Mouse (Mus musculus) heart, embryonic 14.5 days (tissue): ENCODE data around the gene Nebl. TPM values are rescaled to one million over a fixed set of nuclear protein-coding genes. Genes with fewer than 3 reads are reported as not detected.

Experiments used
- ATAC-seq: fragments of 200-750 bp; cut with Nextera tagmentation; 2 replicates; pipeline ENCODE4 v1.8.0; 2017; ENCODE audit warnings: low read depth, moderate TSS enrichment; ENCODE audit not compliant: insufficient number of reproducible peaks, insufficient read depth, low FRiP score
- H3K27ac ChIP-seq, 2 experiments: fragments of 200-500 bp in 1 of 2; fragments of 300-500 bp in 1 of 2; sonication (generic) in 1 of 2; replicated peaks in 1 of 2; 2 replicates each; pipeline ENCODE4 v1.5.1; 2012 to 2014; ENCODE audit warnings: low read depth in 2 of 2, low read length in 2 of 2, control low read depth in 1 of 2, mild to moderate bottlenecking in 1 of 2, mixed read lengths in 1 of 2; ENCODE audit not compliant: control insufficient read depth in 1 of 2, insufficient read depth in 1 of 2
- H3K27me3 ChIP-seq: fragments of 300-500 bp; sonication (generic); 2 replicates; pipeline ENCODE4 v1.6.1; 2014; ENCODE audit warnings: mild to moderate bottlenecking, low read length, control low read depth; ENCODE audit not compliant: control insufficient read depth, insufficient read depth
- H3K36me3 ChIP-seq: fragments of 300-500 bp; sonication (generic); 2 replicates; pipeline ENCODE4 v1.6.1; 2014; ENCODE audit warnings: mild to moderate bottlenecking, control low read depth, low read length, mixed read lengths; ENCODE audit not compliant: control insufficient read depth, insufficient read depth
- H3K4me1 ChIP-seq, 2 experiments: fragments of 200-500 bp in 1 of 2; fragments of 300-500 bp in 1 of 2; sonication (generic) in 1 of 2; 2 replicates each; pipeline ENCODE4 v1.6.1; 2012 to 2014; ENCODE audit warnings: low read length in 2 of 2, control low read depth in 1 of 2, mixed read lengths in 1 of 2; ENCODE audit not compliant: control insufficient read depth in 2 of 2, insufficient read depth in 2 of 2
- H3K4me2 ChIP-seq: fragments of 300-500 bp; sonication (generic); 2 replicates; pipeline ENCODE4 v1.6.1; 2014; ENCODE audit warnings: mild to moderate bottlenecking, low read length
- H3K4me3 ChIP-seq, 2 experiments: fragments of 200-500 bp in 1 of 2; fragments of 300-500 bp in 1 of 2; sonication (generic) in 1 of 2; 2 replicates each; pipeline ENCODE4 v1.5.1; 2012 to 2014; ENCODE audit warnings: low read length in 2 of 2, mild to moderate bottlenecking in 2 of 2, control low read depth in 1 of 2, low read depth in 1 of 2, moderate library complexity in 1 of 2; ENCODE audit not compliant: control insufficient read depth in 1 of 2, insufficient read depth in 1 of 2
- H3K9ac ChIP-seq: fragments of 300-500 bp; sonication (generic); 2 replicates; pipeline ENCODE4 v1.6.1; 2014; ENCODE audit warnings: mild to moderate bottlenecking, low read length
- H3K9me3 ChIP-seq: fragments of 300-500 bp; sonication (generic); 2 replicates; pipeline ENCODE4 v1.6.1; 2016; ENCODE audit warnings: low read length, control low read depth; ENCODE audit not compliant: control insufficient read depth
- WGBS: fragments of 180-500 bp; shearing (Covaris S2); extraction: QIAGEN DNeasy Blood & Tissue Kit; methylation state at CpG from one replicate; pipeline ENCODE4 v1.1.7; 2014; 5-methylcytosine and 5-hydroxymethylcytosine counted together
- polyA plus RNA-seq: library from polyadenylated mRNA; unstranded; fragments of >200 nt; fragmentation: Nextera tagmentation; extraction: Ambion mirVana; gene quantifications from 2 replicates; pipeline ENCODE4 v1.2.1, GENCODE M21; 2014

Nebl gene
- polyA plus RNA-seq, 1 experiment from 2014 or later = 364 TPM

DNA sequence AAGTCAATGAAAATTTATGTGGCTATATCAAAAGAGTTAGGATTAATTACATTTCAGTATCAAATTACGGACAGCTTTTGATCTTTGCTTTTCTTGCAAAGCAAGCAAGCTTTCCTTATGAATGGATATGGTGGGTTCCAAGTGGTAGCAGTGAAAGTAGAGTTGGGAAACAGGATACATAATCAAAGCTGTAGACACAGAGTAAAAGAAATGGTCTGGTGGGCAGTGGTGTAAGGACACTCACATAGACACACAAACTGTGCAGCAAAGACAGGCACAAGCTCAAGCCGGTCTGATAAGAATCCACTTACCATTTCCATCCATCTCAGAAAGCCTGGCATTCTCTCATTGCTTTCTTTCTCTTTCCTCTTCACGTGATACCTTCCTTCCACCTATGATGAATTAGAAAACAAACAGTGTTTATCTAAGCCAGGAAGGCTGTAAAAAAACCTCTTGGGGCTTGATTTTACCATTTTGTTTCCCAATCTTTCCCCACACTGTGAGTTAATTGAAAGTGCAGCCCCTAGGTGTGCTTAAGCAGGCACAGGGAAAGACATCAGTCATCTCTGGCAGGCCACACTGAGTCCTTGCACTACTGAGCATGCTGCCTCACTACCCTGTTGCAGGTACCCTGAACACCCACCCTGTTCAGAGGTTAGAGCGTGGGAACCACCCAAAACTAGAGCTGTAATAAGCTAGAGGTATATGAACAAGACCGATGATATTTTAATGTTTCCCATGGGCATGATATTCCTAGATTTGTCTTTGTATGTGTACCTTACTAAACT, 205.3 kb downstream of the Nebl start:
- Histone ChIP-seq H3K4me3 (no peak overlapping the region), H3K36me3 (no peaks in the 10 kb centered on the region), H3K27ac (no peak overlapping the region), H3K9ac (no peak overlapping the region), H3K4me1 (peaks cover 6 to 23% of the 10 kb centered on the region in 2 experiments), H3K9me3 (no peaks in the 10 kb centered on the region), H3K27me3 (no peaks in the 10 kb centered on the region), H3K4me2 (no peak overlapping the region)
- ATAC-seq = no peak
- WGBS = 68% methylated on average over 5 of the region's 5 CpGs

DNA sequence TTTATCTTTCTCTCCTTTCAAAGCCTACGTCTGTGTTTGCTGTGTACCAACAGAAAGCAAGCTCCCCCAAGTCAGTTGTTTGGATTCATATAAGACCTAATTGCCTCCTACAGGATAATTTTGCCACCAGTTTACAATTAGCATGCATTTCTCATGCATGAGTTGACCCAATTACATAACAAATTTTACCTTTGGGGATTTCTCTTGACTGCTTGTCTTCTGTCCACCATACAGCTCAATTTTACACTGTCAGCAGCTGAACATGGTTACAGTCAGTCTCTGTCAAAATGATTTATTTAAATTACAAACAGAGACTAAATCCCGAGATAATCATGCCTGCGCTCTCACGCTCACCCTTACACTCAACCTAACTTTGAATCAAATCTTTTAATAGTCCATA, 206.1 kb downstream of the Nebl start:
- no peaks in the 10 kb centered on the region for H3K36me3 ChIP-seq
- H3K4me2 ChIP-seq = no peak overlapping the region
- no peaks in the 10 kb centered on the region for H3K9me3 ChIP-seq
- no peak overlapping the region for H3K27ac ChIP-seq
- WGBS = 80% methylated on average over 4 of the region's 4 CpGs
- no peak for ATAC-seq
- H3K4me3 ChIP-seq = no peak overlapping the region
- H3K4me1 ChIP-seq = peaks cover 6 to 23% of the 10 kb centered on the region in 2 experiments
- H3K9ac ChIP-seq = no peak overlapping the region
- H3K27me3 ChIP-seq = no peaks in the 10 kb centered on the region

DNA sequence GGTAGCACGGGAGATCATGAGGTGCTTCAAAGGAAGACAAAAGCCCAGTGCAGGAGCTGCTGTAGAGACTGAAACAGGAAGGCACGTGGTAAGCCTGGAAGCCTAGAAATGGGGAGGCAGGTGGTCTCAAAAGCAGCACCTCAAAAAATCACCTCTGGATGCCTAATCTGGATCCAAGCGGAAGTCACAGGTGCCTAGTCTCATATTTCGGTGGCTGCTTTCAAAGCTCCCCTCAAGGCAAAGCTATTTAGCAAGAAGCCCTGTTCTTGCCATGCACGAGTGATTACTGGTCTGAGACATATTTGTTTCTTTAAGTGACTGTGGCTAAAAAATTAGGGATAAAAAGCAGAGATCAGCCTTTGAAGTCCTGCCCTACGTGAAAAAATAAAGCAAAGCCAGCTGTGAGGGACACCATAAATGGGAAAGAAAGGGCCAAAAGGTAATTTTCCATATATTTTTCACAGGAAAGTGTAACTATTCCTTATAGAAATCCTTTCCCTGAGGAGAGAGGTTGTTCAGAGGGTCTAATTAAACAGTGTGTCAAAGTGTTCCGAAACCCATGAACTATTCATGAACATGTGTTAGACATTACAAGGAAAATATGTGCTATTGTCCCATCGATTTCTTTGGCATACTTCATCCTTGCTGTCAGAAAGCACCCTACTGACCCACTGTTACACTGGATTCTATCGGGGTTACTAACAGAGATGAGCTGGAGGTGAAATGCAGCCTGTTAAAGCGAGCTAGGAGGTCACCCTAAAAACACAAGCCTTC, 206.9 kb downstream of the Nebl start:
- WGBS = 40% methylated on average over 10 of the region's 10 CpGs
- Histone ChIP-seq H3K9me3 (no peaks in the 10 kb centered on the region), H3K4me2 (peak overlapping the region; percentile 32), H3K9ac (no peak overlapping the region; the same call in 1 of the 2 replicates), H3K27ac (peak overlapping the region; percentile 55 to 69), H3K27me3 (no peaks in the 10 kb centered on the region), H3K4me3 (no peak overlapping the region), H3K36me3 (no peaks in the 10 kb centered on the region), H3K4me1 (peaks cover 6 to 19% of the 10 kb centered on the region in 2 experiments)
- ATAC-seq = no peak; the same call in 1 of the 2 replicates

DNA sequence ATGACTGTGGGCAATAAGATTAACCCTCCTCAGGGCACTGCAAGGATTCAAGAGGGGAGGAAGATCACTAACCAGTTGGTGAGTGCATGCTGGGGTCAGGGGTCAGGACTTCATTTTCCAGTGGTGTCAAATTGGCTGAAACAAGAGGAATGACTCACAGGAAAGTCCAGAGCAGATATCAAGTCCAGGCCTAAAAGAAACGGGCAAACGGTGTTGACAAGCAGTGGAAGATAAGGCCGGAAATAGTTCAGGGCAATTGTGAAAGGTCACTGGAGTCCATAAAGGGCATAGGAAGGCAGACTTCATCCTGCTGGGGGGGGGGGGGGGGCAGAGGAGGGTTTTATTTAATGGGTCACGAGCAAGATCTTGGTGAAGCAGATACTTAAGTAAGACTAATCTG, 207.5 kb downstream of the Nebl start:
- H3K36me3 ChIP-seq = no peaks in the 10 kb centered on the region
- ATAC-seq = peak; percentile 69; the same call in 1 of the 2 replicates
- WGBS = 3% methylated on average over 4 of the region's 4 CpGs
- H3K9ac ChIP-seq = no peak overlapping the region; the same call in none of the 2 replicates
- H3K27ac ChIP-seq = peak overlapping the region; percentile 55 to 83
- H3K4me2 ChIP-seq = peak overlapping the region; percentile 32
- H3K4me1 ChIP-seq = peaks cover 6 to 19% of the 10 kb centered on the region in 2 experiments
- H3K4me3 ChIP-seq = no peak overlapping the region
- no peaks in the 10 kb centered on the region for H3K9me3 ChIP-seq
- no peaks in the 10 kb centered on the region for H3K27me3 ChIP-seq

DNA sequence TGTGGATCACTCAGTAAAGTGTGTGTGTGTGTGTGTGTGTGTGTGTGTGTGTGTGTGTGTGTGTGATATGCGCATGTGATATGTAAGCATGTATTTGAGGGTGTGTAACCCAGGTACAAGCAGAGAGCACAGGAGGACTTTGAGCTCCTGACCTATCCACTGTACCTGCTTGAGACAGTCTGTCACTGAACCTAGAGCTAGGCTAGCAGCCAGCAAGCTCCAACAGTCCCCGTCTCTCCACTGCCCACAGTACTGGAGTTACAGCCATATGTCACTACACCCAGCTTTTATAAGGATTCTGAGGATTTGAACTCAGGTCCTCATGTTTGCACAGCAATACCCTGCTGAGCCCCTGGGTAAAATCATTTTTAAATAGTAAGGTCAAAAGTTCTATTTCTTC, 215.6 kb downstream of the Nebl start:
- Histone ChIP-seq H3K36me3 (no peaks in the 10 kb centered on the region), H3K4me3 (no peak overlapping the region), H3K27me3 (no peaks in the 10 kb centered on the region), H3K4me2 (no peak overlapping the region), H3K9ac (no peak overlapping the region), H3K4me1 (no peaks in the 10 kb centered on the region), H3K9me3 (no peaks in the 10 kb centered on the region), H3K27ac (no peak overlapping the region)
- no peak for ATAC-seq
- 84% methylated on average over 2 of the region's 2 CpGs for WGBS

DNA sequence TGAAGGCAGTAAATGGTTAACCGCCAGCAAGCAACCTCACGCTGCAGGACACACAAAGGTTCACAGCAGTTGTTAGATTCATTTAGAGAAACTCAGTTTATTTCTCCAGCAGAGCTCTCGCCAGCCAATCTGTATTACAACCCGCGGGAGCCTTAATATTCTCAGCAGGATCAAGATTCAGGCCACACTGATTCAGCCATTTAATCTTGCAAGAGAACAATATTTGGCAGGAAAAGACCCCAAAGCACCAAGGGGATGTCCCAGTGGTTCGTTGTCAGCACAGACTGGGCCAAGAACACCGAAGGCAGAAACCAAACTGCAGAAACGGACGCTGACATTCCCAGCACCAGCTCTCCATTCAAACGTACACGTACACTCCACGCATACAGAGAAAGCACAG, 216.5 kb downstream of the Nebl start:
- Histone ChIP-seq H3K9me3 (no peaks in the 10 kb centered on the region), H3K36me3 (no peaks in the 10 kb centered on the region), H3K27ac (no peak overlapping the region), H3K4me2 (no peak overlapping the region), H3K4me1 (no peaks in the 10 kb centered on the region), H3K9ac (no peak overlapping the region), H3K27me3 (no peaks in the 10 kb centered on the region), H3K4me3 (no peak overlapping the region)
- 74% methylated on average over 12 of the region's 12 CpGs for WGBS
- no peak for ATAC-seq

DNA sequence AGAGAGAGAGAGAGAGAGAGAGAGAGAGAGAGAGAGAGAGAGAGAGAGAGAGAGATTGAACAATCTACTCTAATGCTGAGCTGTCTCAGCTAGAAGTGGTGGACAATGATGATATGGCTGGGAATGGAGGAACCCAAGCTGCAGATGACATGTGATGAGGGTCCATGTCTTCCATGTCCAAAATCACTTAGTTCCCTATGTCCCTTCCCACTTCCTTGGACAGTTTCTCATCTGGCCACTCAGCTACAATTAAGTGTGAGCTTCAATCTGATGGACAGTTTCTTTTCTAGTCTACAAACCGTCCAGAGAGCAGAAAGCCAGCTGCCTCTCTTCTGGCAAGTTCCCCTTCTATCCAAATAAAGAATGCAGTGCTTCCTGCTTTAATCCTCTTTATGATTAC, 221.3 kb downstream of the Nebl start:
- H3K4me2 ChIP-seq = no peak overlapping the region
- H3K9ac ChIP-seq = no peak overlapping the region
- H3K36me3 ChIP-seq = no peaks in the 10 kb centered on the region
- 24% methylated on average over 1 of the region's 1 CpGs for WGBS
- no peaks in the 10 kb centered on the region for H3K9me3 ChIP-seq
- no peaks in the 10 kb centered on the region for H3K27me3 ChIP-seq
- no peak overlapping the region for H3K27ac ChIP-seq
- ATAC-seq = no peak
- no peaks in the 10 kb centered on the region for H3K4me1 ChIP-seq
- H3K4me3 ChIP-seq = no peak overlapping the region
